Mouse (Mus musculus): Measurements from ENCODE around the gene Eef1e1. TPM values are rescaled to one million over a fixed set of nuclear protein-coding genes. Genes with fewer than 3 reads are reported as not detected.

Eef1e1 gene
- total RNA-seq (2023), result 25.1 to 29.3 TPM (median 27.9 TPM) in 4 replicates

GRCm38 (mm10) chr13:38658528-38659280, at the start of gene Eef1e1:
Eef1e1 (minus strand) TSS chr13:38659058.

GRCm38 (mm10) chr13:38634800-38635269, 24.0 kb downstream of the Eef1e1 start, which contains the start of gene Bloc1s5:
Bloc1s5 (minus strand) TSS chr13:38635109.

Other genes starting within 250 kb of the Eef1e1 start
- gene Txndc5, start 130.2 kb downstream of the Eef1e1 start, total RNA-seq (2023), result 96.9 to 107 TPM (median 102 TPM) in 4 replicates
- gene Bloc1s5, start 23.9 kb downstream of the Eef1e1 start, total RNA-seq (2023), result 5.0 to 7.8 TPM (median 6.9 TPM) in 4 replicates

All from B cell, adult 62 days (primary cell).